Mouse (Mus musculus): Measurements from ENCODE around the gene Focad. TPM values are rescaled to one million over a fixed set of nuclear protein-coding genes. Genes with fewer than 3 reads are reported as not detected.

Focad gene
- polyA plus RNA-seq, 1 experiment = 10.3 TPM

DNA sequence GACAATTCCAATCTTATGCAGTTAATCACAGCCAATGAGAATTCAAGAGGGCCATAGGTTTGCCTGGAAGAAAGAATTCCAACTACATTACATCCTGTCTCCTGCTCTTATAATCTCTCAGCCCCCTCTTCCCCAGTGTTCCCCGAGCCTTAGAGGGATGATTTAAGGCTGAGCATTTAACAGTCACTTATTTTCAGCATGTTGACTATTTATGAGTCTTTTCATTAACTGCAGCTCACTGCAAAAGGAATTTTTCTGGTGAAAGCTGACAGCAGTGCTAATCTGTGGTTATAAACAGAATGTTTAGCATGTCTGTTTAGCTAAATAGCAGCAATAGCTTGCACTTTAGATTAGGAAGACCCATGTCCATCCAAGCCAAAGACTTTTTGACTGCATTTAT lies 104.8 kb downstream of the Focad start:
- no peak for TF ChIP-seq CTCF (IDR thresholded peaks at IDR 0.05; ENCODE audit: control insufficient read depth, insufficient read depth, insufficient read length)
- TF ChIP-seq MYOG (IDR thresholded peaks at IDR 0.05; ENCODE audit: control insufficient read depth, extremely low read depth, insufficient read length) = no peak
- no peak for TF ChIP-seq CEBPB (IDR thresholded peaks at IDR 0.05; ENCODE audit: low read depth)
- TF ChIP-seq MAX (IDR thresholded peaks at IDR 0.05) = no peak
- TF ChIP-seq FOSL1 (IDR thresholded peaks at IDR 0.05; ENCODE audit: insufficient read depth, low read length, poor library complexity, severe bottlenecking) = no peak
- no peak for TF ChIP-seq MYOD1 (IDR thresholded peaks at IDR 0.05; ENCODE audit: control insufficient read depth, insufficient read length, low read depth)
- no peak for TF ChIP-seq USF1 (IDR thresholded peaks at IDR 0.05; ENCODE audit: low read depth)
- Histone ChIP-seq H3ac (ENCODE audit: control insufficient read depth, insufficient read length, low read depth) (no peak overlapping the region), H3K36me3 (ENCODE audit: control insufficient read depth, insufficient read depth) (no peaks in the 10 kb centered on the region), H3K4me3 (ENCODE audit: insufficient read depth, poor library complexity, severe bottlenecking) (no peak overlapping the region), H3K79me3 (ENCODE audit: low read depth) (no peaks in the 10 kb centered on the region), H3K79me2 (ENCODE audit: control insufficient read depth, insufficient read depth) (no peaks in the 10 kb centered on the region), H3K27me3 (ENCODE audit: control insufficient read depth, insufficient read depth, insufficient read length) (no peaks in the 10 kb centered on the region)

DNA sequence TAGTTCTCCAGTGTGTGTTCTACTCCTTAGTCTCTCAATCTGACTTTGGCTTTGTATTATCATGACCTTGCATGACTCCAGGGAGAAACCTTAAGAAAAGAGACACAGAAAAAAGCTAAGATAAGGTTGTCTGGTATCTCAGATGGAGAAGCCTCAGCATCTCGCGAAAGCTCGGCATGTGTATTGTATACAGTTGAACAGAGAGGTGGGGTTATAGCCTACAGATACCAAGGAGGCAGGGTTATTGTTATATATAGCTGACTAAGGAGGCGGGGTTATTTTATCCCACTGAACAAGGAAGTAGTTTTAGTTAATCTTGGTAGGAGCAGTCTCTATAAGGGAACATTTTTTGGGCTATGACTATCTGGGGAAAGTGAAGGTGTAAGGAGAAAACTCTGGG lies 106.6 kb downstream of the Focad start:
- H3K79me3 ChIP-seq (ENCODE audit: low read depth) = no peaks in the 10 kb centered on the region
- H3K79me2 ChIP-seq (ENCODE audit: control insufficient read depth, insufficient read depth) = no peaks in the 10 kb centered on the region
- H3K27me3 ChIP-seq (ENCODE audit: control insufficient read depth, insufficient read depth, insufficient read length) = no peaks in the 10 kb centered on the region
- no peak overlapping the region for H3ac ChIP-seq (ENCODE audit: control insufficient read depth, insufficient read length, low read depth)
- H3K36me3 ChIP-seq (ENCODE audit: control insufficient read depth, insufficient read depth) = no peaks in the 10 kb centered on the region
- H3K4me3 ChIP-seq (ENCODE audit: insufficient read depth, poor library complexity, severe bottlenecking) = no peak overlapping the region
- TF ChIP-seq USF1 (IDR thresholded peaks at IDR 0.05; ENCODE audit: low read depth) (no peak), MYOG (IDR thresholded peaks at IDR 0.05; ENCODE audit: control insufficient read depth, extremely low read depth, insufficient read length) (no peak), CEBPB (IDR thresholded peaks at IDR 0.05; ENCODE audit: low read depth) (no peak), MAX (IDR thresholded peaks at IDR 0.05) (no peak), FOSL1 (IDR thresholded peaks at IDR 0.05; ENCODE audit: insufficient read depth, low read length, poor library complexity, severe bottlenecking) (no peak), CTCF (IDR thresholded peaks at IDR 0.05; ENCODE audit: control insufficient read depth, insufficient read depth, insufficient read length) (no peak), MYOD1 (IDR thresholded peaks at IDR 0.05; ENCODE audit: control insufficient read depth, insufficient read length, low read depth) (no peak)

DNA sequence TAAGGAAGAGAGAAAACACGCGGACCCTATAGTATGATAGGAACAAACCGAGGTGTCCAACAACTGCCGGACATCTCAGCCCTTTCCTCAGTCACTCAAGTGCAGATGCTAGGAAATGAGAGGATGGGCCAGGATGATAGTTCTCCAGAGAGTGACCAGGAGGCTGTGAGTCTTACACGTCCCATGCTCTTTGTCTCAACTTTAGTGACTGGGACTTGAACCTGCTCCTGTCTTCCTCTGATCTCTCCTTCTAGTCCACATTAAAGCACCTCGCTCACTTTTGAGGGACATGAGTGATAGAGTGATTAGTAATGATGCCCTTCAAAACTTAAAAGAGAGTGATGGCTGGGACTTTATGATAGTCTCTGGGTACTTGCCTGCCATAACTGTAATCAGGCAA lies 114.2 kb downstream of the Focad start:
- Histone ChIP-seq H3K36me3 (ENCODE audit: control insufficient read depth, insufficient read depth) (no peaks in the 10 kb centered on the region), H3ac (ENCODE audit: control insufficient read depth, insufficient read length, low read depth) (no peak overlapping the region), H3K4me3 (ENCODE audit: insufficient read depth, poor library complexity, severe bottlenecking) (no peak overlapping the region), H3K79me3 (ENCODE audit: low read depth) (no peaks in the 10 kb centered on the region), H3K79me2 (ENCODE audit: control insufficient read depth, insufficient read depth) (no peaks in the 10 kb centered on the region), H3K27me3 (ENCODE audit: control insufficient read depth, insufficient read depth, insufficient read length) (no peaks in the 10 kb centered on the region)
- no peak for TF ChIP-seq MAX (IDR thresholded peaks at IDR 0.05)
- no peak for TF ChIP-seq CTCF (IDR thresholded peaks at IDR 0.05; ENCODE audit: control insufficient read depth, insufficient read depth, insufficient read length)
- no peak for TF ChIP-seq USF1 (IDR thresholded peaks at IDR 0.05; ENCODE audit: low read depth)
- TF ChIP-seq FOSL1 (IDR thresholded peaks at IDR 0.05; ENCODE audit: insufficient read depth, low read length, poor library complexity, severe bottlenecking) = no peak
- no peak for TF ChIP-seq MYOD1 (IDR thresholded peaks at IDR 0.05; ENCODE audit: control insufficient read depth, insufficient read length, low read depth)
- TF ChIP-seq MYOG (IDR thresholded peaks at IDR 0.05; ENCODE audit: control insufficient read depth, extremely low read depth, insufficient read length) = no peak

DNA sequence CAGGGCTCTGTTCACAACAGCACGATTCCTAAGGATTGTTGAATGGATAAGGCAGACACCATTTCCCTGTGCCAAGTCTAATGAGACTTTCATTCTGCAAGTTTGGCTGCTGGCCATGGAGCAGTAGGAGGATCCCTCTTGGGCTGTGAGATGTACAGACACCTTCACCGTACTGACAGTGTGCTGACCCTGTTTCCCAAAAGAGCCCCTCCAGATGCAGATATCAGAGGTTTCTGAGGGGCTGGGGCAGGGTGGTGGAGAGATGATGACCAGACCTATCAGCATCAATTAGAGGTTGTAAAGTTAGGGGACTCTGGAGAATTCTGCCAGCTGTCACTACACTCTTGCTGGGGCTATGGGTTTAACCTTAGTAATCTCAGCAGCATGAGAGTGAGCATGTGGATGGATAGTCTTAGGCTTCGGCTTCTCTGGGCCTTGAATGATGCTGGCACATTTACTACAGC lies 115.0 kb downstream of the Focad start:
- Histone ChIP-seq H3K27me3 (ENCODE audit: control insufficient read depth, insufficient read depth, insufficient read length) (no peaks in the 10 kb centered on the region), H3K79me2 (ENCODE audit: control insufficient read depth, insufficient read depth) (no peaks in the 10 kb centered on the region), H3ac (ENCODE audit: control insufficient read depth, insufficient read length, low read depth) (no peak overlapping the region), H3K79me3 (ENCODE audit: low read depth) (no peaks in the 10 kb centered on the region), H3K36me3 (ENCODE audit: control insufficient read depth, insufficient read depth) (no peaks in the 10 kb centered on the region), H3K4me3 (ENCODE audit: insufficient read depth, poor library complexity, severe bottlenecking) (no peak overlapping the region)
- TF ChIP-seq FOSL1 (IDR thresholded peaks at IDR 0.05; ENCODE audit: insufficient read depth, low read length, poor library complexity, severe bottlenecking) = no peak
- TF ChIP-seq MYOD1 (IDR thresholded peaks at IDR 0.05; ENCODE audit: control insufficient read depth, insufficient read length, low read depth) = no peak
- TF ChIP-seq CEBPB (IDR thresholded peaks at IDR 0.05; ENCODE audit: low read depth) = no peak

DNA sequence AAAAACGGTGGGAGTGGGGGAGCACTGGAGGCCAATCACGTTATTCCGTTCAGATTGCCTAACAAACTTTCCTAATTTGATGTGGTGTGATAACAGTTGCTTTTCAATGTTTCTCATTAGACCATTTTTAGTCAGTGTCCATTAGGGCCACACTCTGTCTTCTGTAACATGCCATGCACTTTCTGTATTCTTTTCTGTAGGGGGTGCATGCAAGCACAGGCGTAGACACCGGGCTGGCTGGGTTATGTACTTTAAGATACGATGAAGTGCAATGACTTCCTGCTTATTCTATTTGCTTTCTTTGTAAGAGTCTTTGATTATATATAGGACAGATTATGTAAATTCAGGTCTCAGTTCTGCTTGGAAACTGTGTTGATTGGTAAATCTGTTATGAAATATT lies 116.2 kb downstream of the Focad start:
- no peak overlapping the region for H3ac ChIP-seq (ENCODE audit: control insufficient read depth, insufficient read length, low read depth)
- H3K4me3 ChIP-seq (ENCODE audit: insufficient read depth, poor library complexity, severe bottlenecking) = no peak overlapping the region
- H3K27me3 ChIP-seq (ENCODE audit: control insufficient read depth, insufficient read depth, insufficient read length) = no peaks in the 10 kb centered on the region
- H3K36me3 ChIP-seq (ENCODE audit: control insufficient read depth, insufficient read depth) = no peaks in the 10 kb centered on the region
- no peaks in the 10 kb centered on the region for H3K79me2 ChIP-seq (ENCODE audit: control insufficient read depth, insufficient read depth)
- no peak for TF ChIP-seq MAX (IDR thresholded peaks at IDR 0.05)
- no peaks in the 10 kb centered on the region for H3K79me3 ChIP-seq (ENCODE audit: low read depth)

DNA sequence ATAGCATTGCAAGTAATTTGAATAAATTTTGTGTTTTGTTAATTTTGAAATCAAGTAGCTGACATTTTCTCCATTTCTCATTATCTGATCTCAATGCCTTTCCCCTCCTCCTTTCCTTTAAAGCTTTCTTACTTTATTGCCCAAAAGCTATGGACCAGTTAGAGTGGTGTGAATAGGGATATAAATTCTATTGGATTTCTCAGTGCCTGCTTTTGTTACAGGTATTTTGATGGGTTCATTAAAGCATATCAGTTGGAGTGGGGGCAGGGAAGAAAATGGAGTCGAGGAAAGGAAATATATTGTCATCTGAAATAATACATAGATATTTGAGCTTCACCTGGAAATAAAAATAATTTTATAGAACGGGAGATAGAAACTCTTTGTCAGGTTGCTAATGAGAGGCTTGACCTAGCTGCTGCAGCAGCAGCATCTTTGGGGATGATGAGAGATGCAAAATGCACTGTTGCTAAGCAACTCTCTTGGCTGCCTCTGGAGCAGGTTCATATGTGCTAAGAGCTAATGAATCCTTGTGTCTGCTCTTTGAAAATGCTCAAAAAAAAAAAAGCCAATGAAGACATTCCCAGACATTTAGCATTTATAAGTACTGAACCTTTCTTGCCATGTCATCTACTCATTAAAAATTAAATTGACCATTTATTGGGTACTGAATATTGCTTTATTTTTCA lies 116.9 kb downstream of the Focad start:
- no peaks in the 10 kb centered on the region for H3K36me3 ChIP-seq (ENCODE audit: control insufficient read depth, insufficient read depth)
- TF ChIP-seq FOSL1 (IDR thresholded peaks at IDR 0.05; ENCODE audit: insufficient read depth, low read length, poor library complexity, severe bottlenecking) = no peak
- TF ChIP-seq MYOG (IDR thresholded peaks at IDR 0.05; ENCODE audit: control insufficient read depth, extremely low read depth, insufficient read length) = no peak
- TF ChIP-seq MAX (IDR thresholded peaks at IDR 0.05) = no peak
- no peak for TF ChIP-seq USF1 (IDR thresholded peaks at IDR 0.05; ENCODE audit: low read depth)
- no peak for TF ChIP-seq CTCF (IDR thresholded peaks at IDR 0.05; ENCODE audit: control insufficient read depth, insufficient read depth, insufficient read length)
- no peak for TF ChIP-seq CEBPB (IDR thresholded peaks at IDR 0.05; ENCODE audit: low read depth)
- TF ChIP-seq MYOD1 (IDR thresholded peaks at IDR 0.05; ENCODE audit: control insufficient read depth, insufficient read length, low read depth) = no peak
- H3K79me3 ChIP-seq (ENCODE audit: low read depth) = no peaks in the 10 kb centered on the region
- no peaks in the 10 kb centered on the region for H3K79me2 ChIP-seq (ENCODE audit: control insufficient read depth, insufficient read depth)
- no peak overlapping the region for H3K4me3 ChIP-seq (ENCODE audit: insufficient read depth, poor library complexity, severe bottlenecking)
- no peak overlapping the region for H3ac ChIP-seq (ENCODE audit: control insufficient read depth, insufficient read length, low read depth)
- H3K27me3 ChIP-seq (ENCODE audit: control insufficient read depth, insufficient read depth, insufficient read length) = no peaks in the 10 kb centered on the region
